Mouse (Mus musculus) G1E (cell line): ENCODE data around the gene Me3.

Experiments
- CTCF ChIP-seq: IDR thresholded peaks from 2 replicates; pipeline ENCODE4 v1.5.1; 2012; ENCODE audit warnings: low read depth, low read length, inconsistent platforms, mixed read lengths
- GATA1 ChIP-seq: IDR thresholded peaks from 2 replicates; pipeline ENCODE4 v1.6.1; 2012; ENCODE audit warnings: borderline replicate concordance, low read length, inconsistent platforms, mixed read lengths
- GATA2 ChIP-seq: IDR thresholded peaks from 2 replicates; pipeline ENCODE4 v1.6.1; 2012; ENCODE audit warnings: low read depth, low read length, inconsistent platforms, borderline replicate concordance
- POLR2AphosphoS5 ChIP-seq: IDR thresholded peaks from 2 replicates; pipeline ENCODE4 v1.6.1; 2012; ENCODE audit warnings: low read depth, low read length, inconsistent platforms; ENCODE audit not compliant: insufficient replicate concordance

DNA sequence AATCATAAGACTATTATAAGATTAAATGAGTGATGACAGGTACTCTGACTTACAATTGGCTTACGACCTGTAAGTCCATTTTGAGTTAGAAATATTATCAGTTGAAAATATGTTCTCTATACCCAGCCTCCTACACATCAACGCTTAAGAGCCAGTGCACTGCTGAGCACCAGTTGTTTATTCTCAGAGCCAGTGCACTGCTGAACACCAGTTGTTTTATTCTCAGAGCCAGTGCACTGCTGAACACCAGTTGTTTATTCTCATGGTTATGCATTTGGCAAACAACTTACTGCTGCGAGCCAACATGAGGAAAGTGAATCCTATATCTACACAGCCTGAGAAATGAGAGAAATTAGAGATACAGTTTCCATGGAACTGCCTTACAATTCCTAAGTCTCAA is 2.3 kb upstream of the Me3 start:
- no peak for TF ChIP-seq CTCF
- TF ChIP-seq POLR2AphosphoS5: no peak
- TF ChIP-seq GATA1: no peak
- no peak for TF ChIP-seq GATA2
